Mouse (Mus musculus): ENCODE data around the gene Sgcd.
"Not testable (repeated sequence)": the region's sequence is repeated elsewhere in the genome, so short reads cannot be mapped to it uniquely, and the experiment has no call there.

Gene Sgcd

GRCm38 (mm10) chr11:47446337-47446736, 542.4 kb downstream of the Sgcd start:
- no peak for DNase-seq

GRCm38 (mm10) chr11:47445683-47446082, 543.1 kb downstream of the Sgcd start:
- no peak for DNase-seq

- DNase-seq = no peak
Observed at GRCm38 (mm10) chr11:47442266-47442665, 546.5 kb downstream of the Sgcd start.

GRCm38 (mm10) chr11:47399607-47400006, 589.2 kb downstream of the Sgcd start:
- no peak for DNase-seq

- not testable (repeated sequence) for DNase-seq
Observed at GRCm38 (mm10) chr11:47390798-47391197, 598.0 kb downstream of the Sgcd start.

- DNase-seq = no peak
Observed at GRCm38 (mm10) chr11:47389327-47389726, 599.4 kb downstream of the Sgcd start.

GRCm38 (mm10) chr11:47387726-47388125, 601.0 kb downstream of the Sgcd start:
- DNase-seq = no peak

GRCm38 (mm10) chr11:47386136-47386535, 602.6 kb downstream of the Sgcd start:
- DNase-seq = peak; percentile 31

GRCm38 (mm10) chr11:47379630-47379958, 609.2 kb downstream of the Sgcd start:
- no peak for DNase-seq

- peak; percentile 84 for DNase-seq
Observed at GRCm38 (mm10) chr11:47378843-47379629, 609.7 kb downstream of the Sgcd start.

- DNase-seq = peak; percentile 8
Observed at GRCm38 (mm10) chr11:47377421-47377820, 611.3 kb downstream of the Sgcd start.

GRCm38 (mm10) chr11:47376915-47377314, 611.9 kb downstream of the Sgcd start:
- DNase-seq = peak; percentile 52

- no peak for DNase-seq
Observed at GRCm38 (mm10) chr11:47371616-47372015, 617.2 kb downstream of the Sgcd start.

GRCm38 (mm10) chr11:47351585-47351984, 637.2 kb downstream of the Sgcd start:
- DNase-seq = no peak

GRCm38 (mm10) chr11:47343486-47343885, 645.3 kb downstream of the Sgcd start:
- DNase-seq = no peak

- DNase-seq = no peak
Observed at GRCm38 (mm10) chr11:47333702-47334101, 655.1 kb downstream of the Sgcd start.

- no peak for DNase-seq
Observed at GRCm38 (mm10) chr11:47305579-47305978, 683.2 kb downstream of the Sgcd start.

GRCm38 (mm10) chr11:47304702-47305450, 683.9 kb downstream of the Sgcd start:
- DNase-seq = no peak

- DNase-seq = no peak
Observed at GRCm38 (mm10) chr11:47299777-47300176, 689.0 kb downstream of the Sgcd start.

GRCm38 (mm10) chr11:47297805-47298340, 690.9 kb downstream of the Sgcd start:
- DNase-seq = no peak

- no peak for DNase-seq
Observed at GRCm38 (mm10) chr11:47294741-47295140, 694.0 kb downstream of the Sgcd start.

GRCm38 (mm10) chr11:47276586-47276985, 712.2 kb downstream of the Sgcd start:
- DNase-seq = no peak

- no peak for DNase-seq
Observed at GRCm38 (mm10) chr11:47268556-47268955, 720.2 kb downstream of the Sgcd start.
